26 mouse cellular contexts compared by ENCODE assay signal in genomic region chr9:77927431-77927830, GRCm38 (mm10). TPM values are rescaled to one million over a fixed set of nuclear protein-coding genes. Genes with fewer than 3 reads are reported as not detected.
DNase-seq lines count a peak whose midpoint lies in the region; ATAC-seq lines count a peak whose summit lies in the region.
"Had no signal": no experiment of that assay in that cellular context is flagged by ENCODE, and none has a peak within 500 bp of the region (broad histone marks: within the 10 kb centered on the region; RNA-seq: fewer than 3 reads in every experiment).

No protein-coding gene starts in this region.

- H3K36me3 ChIP-seq in heart, embryonic 12.5 days = no peaks in the 10 kb centered on the region
- no peaks in the 10 kb centered on the region for H3K36me3 ChIP-seq in limb, embryonic 12.5 days
- no peaks in the 10 kb centered on the region for H3K36me3 ChIP-seq in limb, embryonic 10.5 days
- H3K36me3 ChIP-seq: limb, embryonic 15.5 days had no signal

- H3K4me2 ChIP-seq in heart, embryonic 12.5 days = peak overlapping the region; percentile 5; the same call in 1 of the 2 replicates
- H3K4me2 ChIP-seq in limb, embryonic 12.5 days = no peak overlapping the region
- H3K4me2 ChIP-seq: hindbrain, embryonic 14.5 days; limb, embryonic 15.5 days; midbrain, embryonic 11.5 days had no signal

- no peaks in the 10 kb centered on the region for H3K9me3 ChIP-seq in heart, embryonic 12.5 days (replicated peaks)
- H3K9me3 ChIP-seq in limb, embryonic 12.5 days = no peaks in the 10 kb centered on the region
- H3K9me3 ChIP-seq in limb, embryonic 10.5 days (replicated peaks) = no peaks in the 10 kb centered on the region
- H3K9me3 ChIP-seq: limb, embryonic 15.5 days had no signal

- intact Hi-C loops in heart, postnatal 10 days (cut with DNase I) = no loop called here

- WGBS in heart, embryonic 12.5 days = 26% methylated on average over 6 of the region's 6 CpGs
- 66% methylated on average over 6 of the region's 6 CpGs for WGBS in limb, embryonic 12.5 days
- WGBS in limb, embryonic 10.5 days = 66% methylated on average over 6 of the region's 6 CpGs

- H3K4me1 ChIP-seq in heart, embryonic 12.5 days (replicated peaks) = peaks cover 88% of the 10 kb centered on the region
- peaks cover 52% of the 10 kb centered on the region for H3K4me1 ChIP-seq in limb, embryonic 12.5 days (replicated peaks)
- H3K4me1 ChIP-seq in limb, embryonic 10.5 days = peaks cover 39% of the 10 kb centered on the region

- ATAC-seq in heart, embryonic 12.5 days (ENCODE audit: insufficient number of reproducible peaks, low FRiP score) = no peak; the same call in 1 of the 2 replicates
- ATAC-seq in limb, embryonic 12.5 days (ENCODE audit: insufficient number of reproducible peaks, insufficient read depth, low FRiP score, low TSS enrichment, low read depth) = no peak
- ATAC-seq in erythroid progenitor cell, adult 5-6 weeks (replicated peaks; ENCODE audit: low FRiP score, poor library complexity, severe bottlenecking) = 0 out of 2 replicates have a peak, but pooled peaks have one; percentile 3
- ATAC-seq: forebrain, embryonic 14.5 days; inflammation-experienced regulatory T-cells, adult 6 months; midbrain, embryonic 16.5 days; Patski had no signal

- H3K4me3 ChIP-seq in heart, embryonic 12.5 days = no peak overlapping the region
- no peak overlapping the region for H3K4me3 ChIP-seq in limb, embryonic 12.5 days (replicated peaks)
- H3K4me3 ChIP-seq in limb, embryonic 10.5 days = no peak overlapping the region
- H3K4me3 ChIP-seq: limb, embryonic 15.5 days had no signal

- H3K27ac ChIP-seq in heart, embryonic 12.5 days (ENCODE audit: poor library complexity, severe bottlenecking) = no peak overlapping the region; the same call in 1 of the 2 replicates
- no peak overlapping the region for H3K27ac ChIP-seq in limb, embryonic 12.5 days
- no peak overlapping the region for H3K27ac ChIP-seq in limb, embryonic 10.5 days
- H3K27ac ChIP-seq: hindbrain, embryonic 14.5 days; limb, embryonic 15.5 days had no signal

- peak overlapping the region; percentile 30; the same call in 1 of the 2 replicates for H3K9ac ChIP-seq in heart, embryonic 12.5 days
- H3K9ac ChIP-seq in limb, embryonic 12.5 days (replicated peaks) = 0 out of 2 replicates have a peak overlapping the region, but pooled peaks have one; percentile 23
- H3K9ac ChIP-seq: hindbrain, embryonic 14.5 days; limb, embryonic 15.5 days had no signal

- H3K27me3 ChIP-seq in heart, embryonic 12.5 days (replicated peaks) = no peaks in the 10 kb centered on the region
- no peaks in the 10 kb centered on the region for H3K27me3 ChIP-seq in limb, embryonic 12.5 days
- no peaks in the 10 kb centered on the region for H3K27me3 ChIP-seq in limb, embryonic 10.5 days (ENCODE audit: low read depth, poor library complexity, severe bottlenecking)
- H3K27me3 ChIP-seq: CH12.LX; limb, embryonic 15.5 days; Patski had no signal

- DNase-seq in adrenal gland, adult 2 months = peak; percentile 35
- DNase-seq in adrenal gland, postnatal 4 days (ENCODE audit: low spot score in 2 of 2) = no peak
- DNase-seq in heart, postnatal 10 days = no peak
- no peak for DNase-seq in limb, embryonic 10.5 days (ENCODE audit: low spot score)
- no peak for DNase-seq in cerebellum, adult 9-10 months
- DNase-seq: adrenal gland, postnatal 36 days; cerebellum, adult 8-10 months; cerebellum, postnatal 36 days; gastrocnemius, postnatal 25 days; kidney, adult 2 months; kidney, postnatal 4 days; lung, postnatal 36 days; right cerebral cortex, adult 18-20 months; spleen, adult 18-20 months; thymus, postnatal 25 days had no signal

RNA-seq across cellular contexts. Expression of gene Elovl5, which starts 10.3 kb away (rescaled TPM):
- 1,000 to 10,000 TPM in 1 of 2 experiments, 100 to 1,000 TPM in 1; 490 to 1,131 TPM for total RNA-seq in adrenal gland, adult 2 months (2021)
- polyA plus RNA-seq in adrenal gland, adult 2 months (2012; rRNA removed) = 123 and 254 TPM in 2 replicates
- total RNA-seq in adrenal gland, postnatal 4 days (2021) = 100 to 1,000 TPM; 226 to 250 TPM
- polyA plus RNA-seq in heart, embryonic 12.5 days (2016; fragmentation: Nextera tagmentation; extraction: Ambion mirVana) = 84.9 and 86.5 TPM in 2 replicates
- 10 to 100 TPM; 53.9 to 56.7 TPM for total RNA-seq in heart, postnatal 10 days (2021)
- 71.9 and 75.5 TPM in 2 replicates for polyA plus RNA-seq in limb, embryonic 12.5 days (2016; fragmentation: Nextera tagmentation; extraction: Ambion mirVana)
- 91.1 and 92.8 TPM in 2 replicates for polyA plus RNA-seq in limb, embryonic 10.5 days (2016; fragmentation: Nextera tagmentation; extraction: Ambion mirVana)
- total RNA-seq in erythroid progenitor cell, adult 5-6 weeks (2015; ENCODE audit: low replicate concordance) = 10.5 and 16.2 TPM in 2 replicates
- 10.4 and 10.9 TPM in 2 replicates for total RNA-seq in erythroid progenitor cell, adult 5-6 weeks (2017; ENCODE audit: low replicate concordance)
